Mouse (Mus musculus) ES-E14 (cell line): ENCODE measurements around the gene Smco2.

Experiments
- CHD2 ChIP-seq: IDR thresholded peaks from 2 replicates; pipeline ENCODE4 v1.6.1; 2014; ENCODE audit warnings: mild to moderate bottlenecking, low read depth, low read length, inconsistent platforms
- ZNF384 ChIP-seq: IDR thresholded peaks from 2 replicates; pipeline ENCODE4 v1.6.1; 2012; ENCODE audit warnings: low read depth, low read length, inconsistent platforms

- no peak for TF ChIP-seq ZNF384
- TF ChIP-seq CHD2, result no peak
These were observed 63.7 kb downstream of the Smco2 start for GRCm38 (mm10) chr6:146913489-146914198.
